Mouse (Mus musculus) midbrain, embryonic 13.5 days (tissue): Measurements from ENCODE around the gene Ctrb1. TPM values are rescaled to one million over a fixed set of nuclear protein-coding genes. Genes with fewer than 3 reads are reported as not detected.

ENCODE experiments used
- ATAC-seq: fragments of 200-750 bp; cut with Nextera tagmentation; 2 replicates; pipeline ENCODE4 v1.8.0; 2017; ENCODE audit warnings: mild to moderate bottlenecking, moderate TSS enrichment, moderate library complexity
- H3K27ac ChIP-seq: fragments of 300-500 bp; sonication (generic); 2 replicates; pipeline ENCODE4 v1.5.1; 2015; ENCODE audit warnings: inconsistent platforms, mild to moderate bottlenecking, moderate library complexity
- H3K27me3 ChIP-seq: fragments of 300-500 bp; sonication (generic); 2 replicates; pipeline ENCODE4 v1.6.1; 2015; ENCODE audit warnings: mild to moderate bottlenecking, inconsistent platforms
- H3K36me3 ChIP-seq: fragments of 300-500 bp; sonication (generic); 2 replicates; pipeline ENCODE4 v1.6.1; 2015; ENCODE audit warnings: mild to moderate bottlenecking, inconsistent platforms
- H3K4me1 ChIP-seq: fragments of 300-500 bp; sonication (generic); replicated peaks from 2 replicates; pipeline ENCODE4 v1.6.1; 2015; ENCODE audit warnings: inconsistent platforms
- H3K4me2 ChIP-seq: fragments of 300-500 bp; sonication (generic); replicated peaks from 2 replicates; pipeline ENCODE4 v1.6.1; 2015; ENCODE audit warnings: moderate library complexity, mild to moderate bottlenecking, inconsistent platforms
- H3K4me3 ChIP-seq: fragments of 300-500 bp; sonication (generic); replicated peaks from 2 replicates; pipeline ENCODE4 v1.5.1; 2015; ENCODE audit warnings: mild to moderate bottlenecking, inconsistent platforms
- H3K9ac ChIP-seq: fragments of 300-500 bp; sonication (generic); replicated peaks from 2 replicates; pipeline ENCODE4 v1.6.1; 2015; ENCODE audit warnings: mild to moderate bottlenecking, inconsistent platforms
- H3K9me3 ChIP-seq: fragments of 300-500 bp; sonication (generic); 2 replicates; pipeline ENCODE4 v1.6.1; 2016; ENCODE audit warnings: mild to moderate bottlenecking, inconsistent platforms
- WGBS: fragments of 180-500 bp; shearing (Covaris S2); methylation state at CpG from one replicate; pipeline ENCODE4 v1.1.7; 2015; 5-methylcytosine and 5-hydroxymethylcytosine counted together
- polyA plus RNA-seq: library from polyadenylated mRNA; unstranded; fragments of >200 nt; fragmentation: Nextera tagmentation; extraction: Ambion mirVana; gene quantifications from 2 replicates; pipeline ENCODE4 v1.2.1, GENCODE M21; 2015

Ctrb1 gene
- polyA plus RNA-seq, 1 experiment from 2014 or later, result 2.2 TPM

DNA sequence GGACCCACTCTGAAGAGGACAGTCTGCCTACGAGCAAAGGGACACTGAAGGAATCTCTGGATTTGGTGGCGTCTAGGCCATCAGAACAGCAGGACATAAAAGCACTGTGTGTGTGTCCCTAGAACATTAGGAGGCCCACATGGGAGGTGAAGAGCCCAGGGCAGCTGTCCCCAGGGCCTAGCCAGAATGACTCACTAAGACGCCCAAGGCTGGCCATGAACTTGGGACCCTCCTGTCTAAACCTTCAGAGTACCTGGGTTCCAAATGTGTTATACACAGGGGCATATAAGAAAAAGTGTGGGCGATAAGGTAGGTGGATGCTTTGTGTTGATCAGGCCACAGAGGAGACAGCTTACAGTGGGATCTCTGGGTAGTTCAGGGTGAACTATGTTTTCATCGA, 9.9 kb upstream of the Ctrb1 start:
- Histone ChIP-seq H3K27ac (no peak overlapping the region), H3K4me2 (no peak overlapping the region), H3K27me3 (no peaks in the 10 kb centered on the region), H3K9ac (no peak overlapping the region), H3K4me1 (no peaks in the 10 kb centered on the region), H3K9me3 (no peaks in the 10 kb centered on the region), H3K4me3 (no peak overlapping the region), H3K36me3 (no peaks in the 10 kb centered on the region)
- 92% methylated on average over 5 of the region's 5 CpGs for WGBS
- no peak for ATAC-seq

- no peaks in the 10 kb centered on the region for H3K9me3 ChIP-seq
- 78% methylated on average over 3 of the region's 3 CpGs for WGBS
- H3K9ac ChIP-seq, result no peak overlapping the region
- ATAC-seq, result no peak
- H3K27ac ChIP-seq, result no peak overlapping the region
- no peak overlapping the region for H3K4me3 ChIP-seq
- no peaks in the 10 kb centered on the region for H3K36me3 ChIP-seq
- no peaks in the 10 kb centered on the region for H3K27me3 ChIP-seq
- H3K4me2 ChIP-seq, result no peak overlapping the region
- no peaks in the 10 kb centered on the region for H3K4me1 ChIP-seq
These were observed 9.4 kb upstream of the Ctrb1 start for GRCm38 (mm10) chr8:111700201-111700600.

DNA sequence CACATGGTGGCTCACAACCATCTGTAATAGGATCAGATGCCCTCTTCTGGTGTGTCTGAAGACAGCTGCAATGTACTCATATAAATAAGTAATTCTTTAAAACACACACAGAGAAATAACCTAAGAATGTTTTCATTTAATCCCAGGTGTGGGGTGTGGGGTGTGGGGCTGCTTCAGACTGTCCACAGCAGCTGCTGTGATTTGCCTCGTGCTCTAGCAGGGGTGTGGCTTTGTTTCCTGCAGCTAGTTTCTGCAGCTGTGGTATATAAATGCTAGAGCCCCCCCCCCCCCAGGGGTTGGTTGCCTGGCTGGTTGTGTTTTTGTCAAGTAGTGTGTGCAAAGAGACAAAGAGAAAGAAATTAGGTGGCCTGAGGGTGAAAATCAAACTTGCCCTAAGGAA, 8.2 kb upstream of the Ctrb1 start:
- no peaks in the 10 kb centered on the region for H3K27me3 ChIP-seq
- no peaks in the 10 kb centered on the region for H3K9me3 ChIP-seq
- H3K36me3 ChIP-seq, result no peaks in the 10 kb centered on the region
- H3K9ac ChIP-seq, result no peak overlapping the region
- H3K27ac ChIP-seq, result no peak overlapping the region
- 41% methylated on average over 1 of the region's 1 CpGs for WGBS
- H3K4me2 ChIP-seq, result no peak overlapping the region
- ATAC-seq, result no peak
- no peaks in the 10 kb centered on the region for H3K4me1 ChIP-seq
- H3K4me3 ChIP-seq, result no peak overlapping the region

GRCm38 (mm10) chr8:111697655-111698054, 6.8 kb upstream of the Ctrb1 start:
- no peaks in the 10 kb centered on the region for H3K27me3 ChIP-seq
- H3K9me3 ChIP-seq, result no peaks in the 10 kb centered on the region
- H3K9ac ChIP-seq, result no peak overlapping the region
- H3K4me2 ChIP-seq, result no peak overlapping the region
- H3K4me3 ChIP-seq, result no peak overlapping the region
- WGBS, result 85% methylated on average over 10 of the region's 10 CpGs
- H3K27ac ChIP-seq, result no peak overlapping the region
- H3K36me3 ChIP-seq, result no peaks in the 10 kb centered on the region
- 0 out of 2 replicates have a peak, but pooled peaks cover 4% of the 10 kb centered on the region for H3K4me1 ChIP-seq
- no peak for ATAC-seq

- no peaks in the 10 kb centered on the region for H3K9me3 ChIP-seq
- H3K36me3 ChIP-seq, result no peaks in the 10 kb centered on the region
- H3K4me1 ChIP-seq, result 0 out of 2 replicates have a peak, but pooled peaks cover 4% of the 10 kb centered on the region
- no peak overlapping the region for H3K9ac ChIP-seq
- no peak overlapping the region for H3K4me2 ChIP-seq
- 83% methylated on average over 7 of the region's 7 CpGs for WGBS
- no peak for ATAC-seq
- no peaks in the 10 kb centered on the region for H3K27me3 ChIP-seq
- no peak overlapping the region for H3K4me3 ChIP-seq
- no peak overlapping the region for H3K27ac ChIP-seq
These were observed 4.6 kb upstream of the Ctrb1 start for GRCm38 (mm10) chr8:111695441-111695840.

DNA sequence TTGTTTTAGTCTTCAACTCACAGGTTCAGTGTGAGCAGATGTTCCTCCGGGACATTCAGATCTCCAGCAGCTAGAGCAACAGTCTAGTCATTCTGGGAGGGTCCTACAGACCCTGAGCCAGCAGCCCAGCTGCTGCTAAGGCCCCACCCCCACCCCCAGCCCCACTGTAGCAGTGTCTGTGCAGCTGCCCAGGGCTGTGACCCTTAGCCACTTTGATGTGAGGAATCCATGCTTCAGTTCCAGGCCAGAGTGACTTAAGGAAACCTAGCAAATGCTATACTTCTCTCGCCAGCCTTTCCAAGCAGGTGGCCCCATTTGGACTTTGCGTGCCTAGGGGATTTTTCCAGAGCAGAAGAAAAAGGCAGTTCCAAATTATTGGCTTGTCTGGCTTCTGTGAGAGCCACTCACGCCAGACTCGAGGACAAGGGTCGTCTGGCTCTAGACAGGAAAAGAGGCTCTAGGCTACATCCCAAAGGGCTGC, 2.5 kb upstream of the Ctrb1 start:
- Histone ChIP-seq H3K4me3 (no peak overlapping the region), H3K27ac (no peak overlapping the region), H3K36me3 (no peaks in the 10 kb centered on the region), H3K4me2 (no peak overlapping the region), H3K4me1 (0 out of 2 replicates have a peak, but pooled peaks cover 4% of the 10 kb centered on the region), H3K27me3 (no peaks in the 10 kb centered on the region), H3K9ac (no peak overlapping the region), H3K9me3 (no peaks in the 10 kb centered on the region)
- no peak for ATAC-seq
- 71% methylated on average over 6 of the region's 6 CpGs for WGBS

DNA sequence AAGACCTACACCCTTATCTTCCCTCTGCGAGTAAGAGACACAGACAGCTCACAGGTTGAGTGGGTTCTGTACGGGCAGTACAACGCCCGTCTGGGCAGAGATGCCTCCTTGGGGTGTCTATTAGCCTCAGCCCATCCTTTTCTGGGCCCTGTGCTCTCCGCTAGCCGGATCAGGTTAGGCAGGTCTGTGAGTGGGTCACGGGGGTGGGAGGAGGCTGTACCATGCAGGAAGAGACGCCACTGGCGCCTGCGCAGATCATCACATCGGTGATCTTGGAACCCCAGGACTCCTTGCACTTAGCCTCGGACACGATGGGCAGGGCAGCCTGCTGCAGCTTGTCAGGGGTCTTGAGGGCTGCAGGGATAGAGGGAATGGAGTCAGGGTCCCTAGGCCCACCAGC, 3.9 kb downstream of the Ctrb1 start:
- Histone ChIP-seq H3K36me3 (no peaks in the 10 kb centered on the region), H3K27ac (no peak overlapping the region), H3K4me1 (no peaks in the 10 kb centered on the region), H3K4me2 (no peak overlapping the region), H3K27me3 (no peaks in the 10 kb centered on the region), H3K4me3 (no peak overlapping the region), H3K9me3 (no peaks in the 10 kb centered on the region), H3K9ac (no peak overlapping the region)
- ATAC-seq, result no peak
- 83% methylated on average over 13 of the region's 13 CpGs for WGBS

- H3K9ac ChIP-seq, result no peak overlapping the region
- WGBS, result 36% methylated on average over 9 of the region's 9 CpGs
These were observed 8.3 kb downstream of the Ctrb1 start for GRCm38 (mm10) chr8:111682521-111682920.

GRCm38 (mm10) chr8:111681153-111681552, 9.7 kb downstream of the Ctrb1 start:
- H3K4me1 ChIP-seq, result no peaks in the 10 kb centered on the region
- H3K4me2 ChIP-seq, result no peak overlapping the region
- H3K9me3 ChIP-seq, result no peaks in the 10 kb centered on the region
- H3K4me3 ChIP-seq, result no peak overlapping the region
- ATAC-seq, result no peak
- H3K27me3 ChIP-seq, result no peaks in the 10 kb centered on the region
- WGBS, result 65% methylated on average over 11 of the region's 11 CpGs
- no peak overlapping the region for H3K27ac ChIP-seq
- H3K36me3 ChIP-seq, result no peaks in the 10 kb centered on the region
- H3K9ac ChIP-seq, result no peak overlapping the region

More at GRCm38 (mm10) chr8:111682521-111682920, 8.3 kb downstream of the Ctrb1 start:
- H3K36me3 ChIP-seq, result no peaks in the 10 kb centered on the region
- H3K27ac ChIP-seq, result no peak overlapping the region
- H3K4me2 ChIP-seq, result no peak overlapping the region
- no peaks in the 10 kb centered on the region for H3K9me3 ChIP-seq
- no peak overlapping the region for H3K4me3 ChIP-seq
- H3K4me1 ChIP-seq, result no peaks in the 10 kb centered on the region
- no peaks in the 10 kb centered on the region for H3K27me3 ChIP-seq
- no peak for ATAC-seq

- Histone ChIP-seq H3K27me3 (no peaks in the 10 kb centered on the region), H3K4me3 (no peak overlapping the region), H3K4me1 (no peaks in the 10 kb centered on the region), H3K36me3 (no peaks in the 10 kb centered on the region), H3K27ac (no peak overlapping the region), H3K9me3 (no peaks in the 10 kb centered on the region), H3K4me2 (no peak overlapping the region), H3K9ac (no peak overlapping the region)
- 43% methylated on average over 17 of the region's 17 CpGs for WGBS
- ATAC-seq, result 0 out of 2 replicates have a peak, but pooled peaks have one; percentile 27
These were observed 10.3 kb downstream of the Ctrb1 start for GRCm38 (mm10) chr8:111680423-111681028.

DNA sequence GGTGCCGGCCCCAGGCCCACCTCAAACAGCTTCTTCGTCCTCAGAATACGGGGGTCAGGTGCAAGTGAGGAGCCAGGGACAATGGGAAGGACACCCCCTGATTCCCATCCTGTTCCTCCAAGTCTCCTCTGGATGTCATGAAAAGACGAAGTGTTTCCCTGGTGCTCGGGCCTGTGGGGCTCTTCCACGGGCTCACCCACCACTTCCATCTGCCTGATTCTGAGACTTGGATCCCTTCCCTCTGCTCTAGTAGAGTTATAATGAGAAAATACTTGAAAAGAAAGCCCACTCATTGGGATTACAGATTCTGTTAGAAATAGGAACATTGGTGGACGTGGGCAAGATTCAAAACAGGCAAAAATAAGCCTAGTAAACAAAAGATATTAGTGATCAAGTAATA, 12.0 kb downstream of the Ctrb1 start:
- ATAC-seq, result no peak
- Histone ChIP-seq H3K4me2 (no peak overlapping the region), H3K36me3 (no peaks in the 10 kb centered on the region), H3K9me3 (no peaks in the 10 kb centered on the region), H3K27me3 (no peaks in the 10 kb centered on the region), H3K9ac (no peak overlapping the region), H3K27ac (no peak overlapping the region), H3K4me3 (no peak overlapping the region), H3K4me1 (no peaks in the 10 kb centered on the region)
- 92% methylated on average over 7 of the region's 7 CpGs for WGBS

DNA sequence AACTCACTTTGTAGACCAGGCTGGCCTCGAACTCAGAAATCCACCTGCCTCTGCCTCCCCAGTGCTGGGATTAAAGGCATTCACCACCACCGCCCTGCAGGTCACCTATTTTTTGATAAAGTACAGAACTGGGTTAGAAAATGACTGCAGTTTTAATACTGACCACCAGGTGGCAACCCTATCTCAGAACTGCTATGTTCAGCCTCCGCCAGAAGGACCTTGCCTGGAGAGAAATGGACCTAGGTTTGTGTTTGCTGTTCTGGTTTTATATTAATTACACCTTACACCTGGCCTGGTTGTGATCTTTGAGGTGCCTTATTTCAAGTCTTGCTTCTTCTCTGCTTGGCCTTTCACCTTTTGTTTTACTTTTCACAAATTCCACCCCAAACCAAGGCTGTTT, 12.7 kb downstream of the Ctrb1 start:
- 0 out of 2 replicates have a peak, but pooled peaks have one; percentile 48 for ATAC-seq
- no peak overlapping the region for H3K27ac ChIP-seq
- 28% methylated on average over 3 of the region's 3 CpGs for WGBS

DNA sequence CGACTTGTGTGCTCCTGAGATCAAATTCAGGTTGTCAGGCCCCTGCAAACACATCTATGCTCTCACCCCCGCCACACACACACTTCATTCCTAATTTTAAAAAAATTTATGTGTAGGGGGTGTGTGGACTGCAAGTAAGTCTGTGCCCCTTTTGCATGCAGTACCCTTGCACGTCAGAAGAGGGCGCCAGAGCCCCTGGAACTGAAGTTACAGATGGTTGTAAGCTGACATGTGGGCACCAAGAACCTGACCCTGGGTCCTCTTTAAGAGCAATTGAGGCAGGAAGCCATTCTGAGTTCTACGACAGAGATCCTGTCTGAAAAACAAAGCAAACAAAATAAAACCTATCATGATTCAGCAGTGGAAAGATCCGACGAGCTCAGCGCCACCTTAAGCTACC, 14.6 kb downstream of the Ctrb1 start:
- H3K9me3 ChIP-seq, result no peaks in the 10 kb centered on the region
- no peak overlapping the region for H3K4me3 ChIP-seq
- H3K9ac ChIP-seq, result no peak overlapping the region
- no peak overlapping the region for H3K27ac ChIP-seq
- ATAC-seq, result no peak
- no peak overlapping the region for H3K4me2 ChIP-seq
- 80% methylated on average over 8 of the region's 8 CpGs for WGBS
- peaks cover 8% of the 10 kb centered on the region for H3K36me3 ChIP-seq
- no peaks in the 10 kb centered on the region for H3K4me1 ChIP-seq
- H3K27me3 ChIP-seq, result no peaks in the 10 kb centered on the region

More for the DNA sequence above, 12.7 kb downstream of the Ctrb1 start:
- H3K4me3 ChIP-seq, result no peak overlapping the region
- no peak overlapping the region for H3K4me2 ChIP-seq
- no peaks in the 10 kb centered on the region for H3K9me3 ChIP-seq
- H3K4me1 ChIP-seq, result no peaks in the 10 kb centered on the region
- H3K27me3 ChIP-seq, result no peaks in the 10 kb centered on the region
- H3K36me3 ChIP-seq, result no peaks in the 10 kb centered on the region
- H3K9ac ChIP-seq, result no peak overlapping the region
